Mouse (Mus musculus): ENCODE measurements around the gene Sgpp2. TPM values are rescaled to one million over a fixed set of nuclear protein-coding genes. Genes with fewer than 3 reads are reported as not detected.
A peak's percentile ranks its signal among the peaks of the same experiment; 100 is the strongest.

Gene Sgpp2
- polyA plus RNA-seq, 1 experiment = 88.3 TPM

DNA sequence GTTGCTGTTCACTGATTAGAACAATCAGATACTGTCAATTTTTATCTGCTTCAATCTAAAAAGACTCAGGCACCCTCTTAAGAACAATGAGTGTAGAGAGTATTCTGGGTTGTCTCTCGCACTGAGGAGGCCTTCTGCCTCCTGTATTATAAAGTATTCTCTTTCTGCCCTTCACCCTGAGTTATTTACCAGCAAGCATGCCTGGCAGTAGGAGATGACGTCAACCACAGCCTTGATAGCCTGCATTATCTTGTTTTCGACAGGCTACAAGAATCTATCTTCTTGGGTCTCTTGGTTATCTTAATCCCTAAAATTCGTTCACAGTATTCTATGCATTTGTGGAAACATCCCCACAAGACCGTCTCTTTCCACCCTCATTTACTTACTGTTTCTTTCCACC is 29.8 kb downstream of the Sgpp2 start:
- Histone ChIP-seq H3K4me3 (replicated peaks; ENCODE audit: insufficient read depth, low read depth, low read length) (no peak overlapping the region), H3K27ac (ENCODE audit: insufficient read depth, low read length) (no peak overlapping the region), H3K27me3 (ENCODE audit: control insufficient read depth, insufficient read depth, low read length) (no peaks in the 10 kb centered on the region), H3K4me1 (ENCODE audit: control insufficient read depth, insufficient read depth, low read length) (peaks cover 11% of the 10 kb centered on the region)
- TF ChIP-seq POLR2A (IDR thresholded peaks at IDR 0.05; ENCODE audit: borderline replicate concordance, insufficient read depth, low read length) (no peak), CTCF (IDR thresholded peaks at IDR 0.05; ENCODE audit: borderline replicate concordance, insufficient read depth, low read depth, low read length) (no peak)
- DNase-seq = no peak
- WGBS = 87% methylated on average over 5 of the region's 5 CpGs

DNA sequence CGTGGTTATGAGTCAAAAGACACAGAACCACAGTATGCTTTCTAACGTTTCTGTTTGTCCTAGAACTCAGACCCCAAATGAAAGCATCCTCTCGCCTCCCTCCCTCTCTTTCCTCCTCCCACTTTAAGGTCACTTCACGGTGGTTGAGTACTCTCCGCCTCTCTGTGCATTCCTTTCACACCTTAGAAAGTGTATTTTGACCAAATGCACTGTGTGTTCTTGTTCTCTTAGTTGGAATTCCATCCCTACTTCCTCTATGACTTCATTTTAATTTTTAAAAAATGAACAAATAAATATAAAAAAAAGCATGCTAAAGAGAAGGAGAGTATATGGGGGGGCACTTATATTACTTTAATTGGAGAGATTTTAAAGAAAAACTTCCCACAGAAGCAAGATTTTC is 30.4 kb downstream of the Sgpp2 start:
- no peak overlapping the region for H3K27ac ChIP-seq (ENCODE audit: insufficient read depth, low read length)
- no peak overlapping the region for H3K4me3 ChIP-seq (replicated peaks; ENCODE audit: insufficient read depth, low read depth, low read length)
- H3K27me3 ChIP-seq (ENCODE audit: control insufficient read depth, insufficient read depth, low read length) = no peaks in the 10 kb centered on the region
- H3K4me1 ChIP-seq (ENCODE audit: control insufficient read depth, insufficient read depth, low read length) = peaks cover 11% of the 10 kb centered on the region
- 78% methylated on average over 5 of the region's 5 CpGs for WGBS
- TF ChIP-seq CTCF (IDR thresholded peaks at IDR 0.05; ENCODE audit: borderline replicate concordance, insufficient read depth, low read depth, low read length) (no peak), POLR2A (IDR thresholded peaks at IDR 0.05; ENCODE audit: borderline replicate concordance, insufficient read depth, low read length) (no peak)
- DNase-seq = no peak

DNA sequence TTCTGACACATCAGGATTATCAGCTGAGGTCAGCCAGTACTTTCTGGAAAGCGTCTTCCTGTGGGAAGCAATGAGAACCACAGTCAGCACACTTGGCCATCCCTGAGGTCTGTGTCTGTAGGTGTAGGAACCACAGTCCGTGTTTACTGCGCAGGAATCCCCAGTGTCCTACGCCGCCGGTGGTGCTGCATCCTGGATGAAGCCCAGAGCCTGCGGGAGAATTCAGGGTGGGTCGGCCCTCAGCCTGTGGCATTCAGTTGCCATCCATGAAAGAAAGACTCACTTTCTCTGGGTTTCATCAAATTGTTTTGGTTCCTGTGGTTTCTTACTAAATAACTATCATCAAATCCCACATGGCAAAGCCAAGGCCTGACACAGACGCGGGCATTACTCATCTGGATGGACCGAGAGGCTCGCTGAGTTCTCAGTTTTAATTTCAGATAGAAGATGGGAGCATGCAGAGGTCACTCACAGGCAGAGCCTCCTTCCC is 37.2 kb downstream of the Sgpp2 start:
- Histone ChIP-seq H3K4me1 (ENCODE audit: control insufficient read depth, insufficient read depth, low read length) (no peaks in the 10 kb centered on the region), H3K27ac (ENCODE audit: insufficient read depth, low read length) (no peak overlapping the region), H3K4me3 (replicated peaks; ENCODE audit: insufficient read depth, low read depth, low read length) (no peak overlapping the region), H3K27me3 (ENCODE audit: control insufficient read depth, insufficient read depth, low read length) (no peaks in the 10 kb centered on the region)
- TF ChIP-seq CTCF (IDR thresholded peaks at IDR 0.05; ENCODE audit: borderline replicate concordance, insufficient read depth, low read depth, low read length) (no peak), POLR2A (IDR thresholded peaks at IDR 0.05; ENCODE audit: borderline replicate concordance, insufficient read depth, low read length) (no peak)
- DNase-seq = no peak
- WGBS = 93% methylated on average over 12 of the region's 12 CpGs

DNA sequence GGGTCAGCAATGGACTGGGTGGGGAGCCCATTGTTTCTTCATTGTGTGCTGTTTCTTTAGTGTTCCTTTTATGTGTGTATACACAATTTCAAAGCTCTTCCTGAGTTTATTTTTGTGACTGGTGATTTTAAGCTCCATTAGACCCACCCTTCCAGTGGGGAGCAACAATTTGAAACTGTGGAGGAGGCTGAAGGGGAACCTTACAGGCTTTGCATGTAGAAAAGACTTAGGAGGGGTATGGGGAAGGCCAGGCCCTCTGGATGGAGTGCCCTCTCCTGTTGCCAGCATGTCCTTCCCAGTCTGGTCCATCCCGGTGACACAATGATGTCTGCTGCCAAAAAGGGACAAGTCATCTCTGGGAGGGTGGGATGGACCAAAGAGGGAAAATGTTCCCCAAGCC is 39.1 kb downstream of the Sgpp2 start:
- no peak overlapping the region for H3K4me3 ChIP-seq (replicated peaks; ENCODE audit: insufficient read depth, low read depth, low read length)
- H3K27me3 ChIP-seq (ENCODE audit: control insufficient read depth, insufficient read depth, low read length) = no peaks in the 10 kb centered on the region
- H3K27ac ChIP-seq (ENCODE audit: insufficient read depth, low read length) = no peak overlapping the region; the same call in 1 of the 2 replicates
- H3K4me1 ChIP-seq (ENCODE audit: control insufficient read depth, insufficient read depth, low read length) = no peaks in the 10 kb centered on the region
- no peak for DNase-seq
- TF ChIP-seq POLR2A (IDR thresholded peaks at IDR 0.05; ENCODE audit: borderline replicate concordance, insufficient read depth, low read length) (no peak), CTCF (IDR thresholded peaks at IDR 0.05; ENCODE audit: borderline replicate concordance, insufficient read depth, low read depth, low read length) (no peak)
- WGBS = 8% methylated on average over 1 of the region's 1 CpGs

DNA sequence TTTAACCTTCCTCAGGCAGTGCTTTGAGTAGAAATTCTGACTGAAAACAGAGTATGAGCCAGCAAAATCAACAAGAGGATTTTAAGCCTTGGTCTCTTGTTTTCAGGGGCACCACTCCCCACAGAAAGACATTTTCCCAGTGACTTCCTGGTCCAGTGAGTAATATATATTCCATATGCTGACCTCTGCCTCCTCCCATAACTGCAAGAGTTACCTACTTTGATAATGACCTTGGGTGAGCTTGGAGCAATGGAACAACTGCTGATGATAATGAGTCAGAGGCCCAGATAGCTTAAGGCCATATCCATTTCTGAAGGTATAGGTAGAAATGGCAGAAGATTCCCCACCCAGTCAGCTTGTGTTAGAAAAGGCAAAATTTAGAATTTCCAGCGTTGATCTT is 43.1 kb downstream of the Sgpp2 start:
- WGBS = 57% methylated on average over 1 of the region's 1 CpGs
- TF ChIP-seq POLR2A (IDR thresholded peaks at IDR 0.05; ENCODE audit: borderline replicate concordance, insufficient read depth, low read length) (no peak), CTCF (IDR thresholded peaks at IDR 0.05; ENCODE audit: borderline replicate concordance, insufficient read depth, low read depth, low read length) (no peak)

DNA sequence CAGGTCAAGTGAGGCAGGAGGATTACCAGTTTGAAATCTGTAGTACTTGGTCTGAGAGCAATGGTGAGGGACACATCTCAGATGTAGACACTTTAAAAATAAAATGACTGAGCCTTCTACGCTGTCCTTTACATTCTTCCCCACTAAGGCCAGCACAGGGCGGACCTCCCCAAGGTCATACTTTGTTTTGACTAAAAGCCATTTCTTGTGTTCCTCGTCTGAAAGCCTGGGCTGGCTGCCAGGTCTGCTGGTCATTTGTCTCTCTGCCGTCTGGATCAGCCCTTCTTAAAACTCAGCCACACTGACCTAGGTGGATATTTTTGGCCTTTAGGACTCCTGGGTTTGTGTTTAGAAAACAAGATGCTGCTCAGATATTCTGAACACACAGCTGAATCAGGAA is 45.0 kb downstream of the Sgpp2 start:
- TF ChIP-seq POLR2A (IDR thresholded peaks at IDR 0.05; ENCODE audit: borderline replicate concordance, insufficient read depth, low read length) = no peak
- no peak for TF ChIP-seq CTCF (IDR thresholded peaks at IDR 0.05; ENCODE audit: borderline replicate concordance, insufficient read depth, low read depth, low read length)
- Histone ChIP-seq H3K4me3 (replicated peaks; ENCODE audit: insufficient read depth, low read depth, low read length) (no peak overlapping the region), H3K4me1 (ENCODE audit: control insufficient read depth, insufficient read depth, low read length) (peaks cover 13% of the 10 kb centered on the region; the same call in 1 of the 2 replicates), H3K27me3 (ENCODE audit: control insufficient read depth, insufficient read depth, low read length) (no peaks in the 10 kb centered on the region), H3K27ac (ENCODE audit: insufficient read depth, low read length) (peak overlapping the region; percentile 80)
- WGBS = 9% methylated on average over 4 of the region's 4 CpGs
- peak; percentile 73 to 81 for DNase-seq

More for the DNA sequence above, 43.1 kb downstream of the Sgpp2 start:
- Histone ChIP-seq H3K4me1 (ENCODE audit: control insufficient read depth, insufficient read depth, low read length) (peaks cover 13% of the 10 kb centered on the region; the same call in 1 of the 2 replicates), H3K4me3 (replicated peaks; ENCODE audit: insufficient read depth, low read depth, low read length) (no peak overlapping the region), H3K27ac (ENCODE audit: insufficient read depth, low read length) (no peak overlapping the region), H3K27me3 (ENCODE audit: control insufficient read depth, insufficient read depth, low read length) (no peaks in the 10 kb centered on the region)
- DNase-seq = no peak

DNA sequence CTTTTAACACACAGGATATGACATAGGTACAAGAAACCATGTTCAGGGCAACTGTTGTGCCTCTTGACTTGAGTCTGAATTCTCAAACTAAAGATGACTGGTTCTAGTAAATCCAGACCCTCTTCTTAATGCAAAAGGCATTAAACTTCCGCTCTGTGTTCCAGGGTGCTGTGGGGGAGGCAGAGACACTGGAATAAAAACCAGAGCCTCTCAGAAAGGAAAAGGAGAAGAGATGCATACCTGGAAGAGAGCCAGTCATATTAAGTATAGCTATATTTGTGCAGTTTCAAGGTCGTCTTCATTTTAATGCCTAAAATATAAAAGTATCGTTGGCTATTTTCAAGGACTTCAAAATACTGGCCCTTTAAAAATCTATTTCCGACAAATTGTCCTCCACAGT is 47.3 kb downstream of the Sgpp2 start:
- 76% methylated on average over 4 of the region's 4 CpGs for WGBS
- no peak for DNase-seq
- no peak overlapping the region for H3K27ac ChIP-seq (ENCODE audit: insufficient read depth, low read length)
- H3K4me3 ChIP-seq (replicated peaks; ENCODE audit: insufficient read depth, low read depth, low read length) = no peak overlapping the region
- H3K27me3 ChIP-seq (ENCODE audit: control insufficient read depth, insufficient read depth, low read length) = no peaks in the 10 kb centered on the region
- peaks cover 19% of the 10 kb centered on the region for H3K4me1 ChIP-seq (ENCODE audit: control insufficient read depth, insufficient read depth, low read length)
- TF ChIP-seq CTCF (IDR thresholded peaks at IDR 0.05; ENCODE audit: borderline replicate concordance, insufficient read depth, low read depth, low read length) (no peak), POLR2A (IDR thresholded peaks at IDR 0.05; ENCODE audit: borderline replicate concordance, insufficient read depth, low read length) (no peak)

DNA sequence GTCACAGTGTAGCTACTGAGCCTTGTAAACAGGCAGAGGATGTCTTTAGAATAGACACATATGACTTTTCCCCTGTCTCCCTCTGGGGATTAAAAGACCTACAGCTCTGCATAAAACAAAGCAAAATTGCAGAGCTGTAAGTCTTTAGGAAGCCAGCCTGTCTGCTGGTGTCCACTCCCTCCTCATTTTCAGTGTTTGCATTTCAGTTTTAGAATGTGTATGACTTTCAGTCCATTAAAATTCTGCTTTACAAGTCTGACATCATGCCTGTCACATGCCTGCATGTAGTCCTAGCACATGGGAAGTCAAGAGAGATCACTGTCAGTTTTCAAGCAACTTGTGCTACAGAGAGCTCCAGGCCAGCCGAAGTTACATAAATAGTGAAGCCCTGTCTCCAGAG is 47.7 kb downstream of the Sgpp2 start:
- DNase-seq = no peak
- TF ChIP-seq CTCF (IDR thresholded peaks at IDR 0.05; ENCODE audit: borderline replicate concordance, insufficient read depth, low read depth, low read length) = no peak
- TF ChIP-seq POLR2A (IDR thresholded peaks at IDR 0.05; ENCODE audit: borderline replicate concordance, insufficient read depth, low read length) = no peak
- Histone ChIP-seq H3K4me3 (replicated peaks; ENCODE audit: insufficient read depth, low read depth, low read length) (no peak overlapping the region), H3K27ac (ENCODE audit: insufficient read depth, low read length) (no peak overlapping the region), H3K27me3 (ENCODE audit: control insufficient read depth, insufficient read depth, low read length) (no peaks in the 10 kb centered on the region), H3K4me1 (ENCODE audit: control insufficient read depth, insufficient read depth, low read length) (peaks cover 22% of the 10 kb centered on the region)
- 75% methylated on average over 1 of the region's 1 CpGs for WGBS
